Mouse (Mus musculus) cerebellum, adult 9-11 months (tissue): ENCODE data around the gene Adam12.

Experiments
- DNase-seq: peaks from one replicate; pipeline ENCODE4 v3.0.0; 2022

Gene Adam12

GRCm38 (mm10) chr7:134224741-134225612 is 7.0 kb downstream of the Adam12 start:
- peak; percentile 19 for DNase-seq

- DNase-seq: no peak
These were observed 7.6 kb downstream of the Adam12 start for GRCm38 (mm10) chr7:134224421-134224740.

- peak; percentile 32 for DNase-seq
These were observed 8.3 kb downstream of the Adam12 start for GRCm38 (mm10) chr7:134223444-134224161.

GRCm38 (mm10) chr7:134207956-134208355 is 24.0 kb downstream of the Adam12 start:
- DNase-seq: no peak

GRCm38 (mm10) chr7:134193089-134193488 is 38.9 kb downstream of the Adam12 start:
- DNase-seq: no peak

GRCm38 (mm10) chr7:134190101-134190500 is 41.8 kb downstream of the Adam12 start:
- DNase-seq: no peak

- DNase-seq: no peak
These were observed 43.4 kb downstream of the Adam12 start for GRCm38 (mm10) chr7:134188565-134188964.

- DNase-seq: no peak
These were observed 44.0 kb downstream of the Adam12 start for GRCm38 (mm10) chr7:134187946-134188345.

- no peak for DNase-seq
These were observed 45.4 kb downstream of the Adam12 start for GRCm38 (mm10) chr7:134186497-134186896.

GRCm38 (mm10) chr7:134185751-134186150 is 46.2 kb downstream of the Adam12 start:
- no peak for DNase-seq

GRCm38 (mm10) chr7:134181717-134182116 is 50.2 kb downstream of the Adam12 start:
- DNase-seq: no peak

GRCm38 (mm10) chr7:134181056-134181455 is 50.9 kb downstream of the Adam12 start:
- DNase-seq: no peak

- DNase-seq: no peak
These were observed 54.9 kb downstream of the Adam12 start for GRCm38 (mm10) chr7:134177051-134177450.

- no peak for DNase-seq
These were observed 56.7 kb downstream of the Adam12 start for GRCm38 (mm10) chr7:134175201-134175600.

GRCm38 (mm10) chr7:134173442-134174090 is 58.4 kb downstream of the Adam12 start:
- no peak for DNase-seq

- DNase-seq: no peak
These were observed 61.6 kb downstream of the Adam12 start for GRCm38 (mm10) chr7:134170180-134170910.

- no peak for DNase-seq
These were observed 62.2 kb downstream of the Adam12 start for GRCm38 (mm10) chr7:134169780-134170179.

GRCm38 (mm10) chr7:134167586-134167985 is 64.4 kb downstream of the Adam12 start:
- DNase-seq: no peak

GRCm38 (mm10) chr7:134163751-134164150 is 68.2 kb downstream of the Adam12 start:
- DNase-seq: no peak

GRCm38 (mm10) chr7:134162886-134163285 is 69.1 kb downstream of the Adam12 start:
- no peak for DNase-seq

GRCm38 (mm10) chr7:134159608-134160007 is 72.3 kb downstream of the Adam12 start:
- DNase-seq: no peak

- DNase-seq: no peak
These were observed 80.6 kb downstream of the Adam12 start for GRCm38 (mm10) chr7:134151330-134151729.

GRCm38 (mm10) chr7:134150305-134150704 is 81.6 kb downstream of the Adam12 start:
- no peak for DNase-seq
